Mouse (Mus musculus) layer of hippocampus, adult 9-10 months (tissue): Measurements from ENCODE around the gene Clic4.

ENCODE experiments used
- DNase-seq: peaks from one replicate; pipeline ENCODE4 v3.0.0; 2022; ENCODE audit warnings: low spot score

The Clic4 gene

GRCm38 (mm10) chr4:135257881-135258476, 14.6 kb downstream of the Clic4 start:
- no peak for DNase-seq

- no peak for DNase-seq
These were observed 15.8 kb downstream of the Clic4 start for GRCm38 (mm10) chr4:135256536-135257450.

- no peak for DNase-seq
These were observed 17.8 kb downstream of the Clic4 start for GRCm38 (mm10) chr4:135254770-135255169.

GRCm38 (mm10) chr4:135254321-135254720, 18.3 kb downstream of the Clic4 start:
- no peak for DNase-seq

GRCm38 (mm10) chr4:135253239-135254039, 19.2 kb downstream of the Clic4 start:
- DNase-seq, result no peak

GRCm38 (mm10) chr4:135251801-135252200, 20.8 kb downstream of the Clic4 start:
- no peak for DNase-seq

- DNase-seq, result no peak
These were observed 24.2 kb downstream of the Clic4 start for GRCm38 (mm10) chr4:135248250-135249018.

- no peak for DNase-seq
These were observed 25.5 kb downstream of the Clic4 start for GRCm38 (mm10) chr4:135246866-135247756.

- no peak for DNase-seq
These were observed 26.2 kb downstream of the Clic4 start for GRCm38 (mm10) chr4:135246444-135246843.

- DNase-seq, result no peak
These were observed 26.8 kb downstream of the Clic4 start for GRCm38 (mm10) chr4:135245841-135246240.

GRCm38 (mm10) chr4:135244335-135244734, 28.3 kb downstream of the Clic4 start:
- DNase-seq, result no peak

- no peak for DNase-seq
These were observed 29.6 kb downstream of the Clic4 start for GRCm38 (mm10) chr4:135242913-135243541.

- DNase-seq, result no peak
These were observed 30.2 kb downstream of the Clic4 start for GRCm38 (mm10) chr4:135242383-135242782.

- DNase-seq, result no peak
These were observed 30.9 kb downstream of the Clic4 start for GRCm38 (mm10) chr4:135241669-135242068.

- DNase-seq, result no peak
These were observed 31.5 kb downstream of the Clic4 start for GRCm38 (mm10) chr4:135241106-135241505.

- no peak for DNase-seq
These were observed 32.3 kb downstream of the Clic4 start for GRCm38 (mm10) chr4:135240329-135240728.

- DNase-seq, result no peak
These were observed 33.7 kb downstream of the Clic4 start for GRCm38 (mm10) chr4:135238706-135239510.

GRCm38 (mm10) chr4:135236658-135237057, 36.0 kb downstream of the Clic4 start:
- no peak for DNase-seq

GRCm38 (mm10) chr4:135235546-135235945, 37.1 kb downstream of the Clic4 start:
- DNase-seq, result no peak
